Mouse (Mus musculus): ENCODE results near the gene Slc16a12. TPM values are rescaled to one million over a fixed set of nuclear protein-coding genes. Genes with fewer than 3 reads are reported as not detected.

The Slc16a12 gene
- polyA plus RNA-seq, 1 experiment: 3.8 TPM

DNA sequence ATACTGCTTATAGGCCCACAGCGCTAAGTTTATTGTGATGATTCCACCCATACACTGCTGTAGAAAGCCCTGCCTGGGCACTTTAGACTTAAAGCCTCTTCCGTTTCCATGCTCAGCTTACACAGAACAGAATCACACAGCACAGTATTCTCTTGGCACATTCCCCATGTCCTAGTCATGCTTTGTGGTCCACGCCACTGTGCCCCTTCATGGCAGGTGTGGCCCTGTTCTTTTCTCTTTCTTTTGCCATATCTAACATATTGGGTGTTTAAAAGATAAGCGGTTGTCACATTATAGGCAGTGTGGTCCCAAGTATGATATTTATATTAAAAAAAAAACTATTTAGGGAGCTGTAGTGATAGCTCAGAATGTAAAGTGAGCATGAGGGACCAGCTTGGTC, 16.5 kb downstream of the Slc16a12 start:
- Histone ChIP-seq H3K4me1 (ENCODE audit: control insufficient read depth, insufficient read depth, low read length) (0 out of 2 replicates have a peak, but pooled peaks cover 3% of the 10 kb centered on the region), H3K4me3 (ENCODE audit: insufficient read depth, low read length) (no peak overlapping the region), H3K27ac (ENCODE audit: insufficient read depth, low read length) (peak overlapping the region; percentile 87)
- TF ChIP-seq CTCF (IDR thresholded peaks at IDR 0.05; ENCODE audit: borderline replicate concordance, insufficient read depth, low read length) (no peak), POLR2A (IDR thresholded peaks at IDR 0.05; ENCODE audit: low read depth, low read length) (no peak)

DNA sequence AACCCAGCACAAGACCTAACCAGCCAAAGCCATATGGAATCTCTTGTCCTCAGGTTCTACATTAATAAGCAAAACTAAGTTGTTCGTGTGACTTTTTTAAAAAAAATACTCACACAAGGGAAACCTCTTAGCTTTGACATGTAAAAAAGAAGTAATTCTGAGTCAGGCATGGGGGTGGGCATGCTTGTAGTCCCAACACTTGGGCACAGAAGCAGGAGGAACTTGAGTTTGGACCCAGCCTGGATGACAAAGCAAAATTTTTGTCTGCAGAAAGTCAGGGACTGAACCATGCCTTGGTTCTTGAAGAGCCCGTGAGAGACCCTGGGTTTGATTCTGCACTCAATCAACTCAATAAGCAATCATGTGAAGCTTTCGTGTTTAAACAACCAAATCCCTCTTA, 17.6 kb downstream of the Slc16a12 start:
- Histone ChIP-seq H3K27ac (ENCODE audit: insufficient read depth, low read length) (0 out of 2 replicates have a peak overlapping the region, but pooled peaks have one; percentile 14), H3K4me1 (ENCODE audit: control insufficient read depth, insufficient read depth, low read length) (0 out of 2 replicates have a peak, but pooled peaks cover 3% of the 10 kb centered on the region), H3K4me3 (ENCODE audit: insufficient read depth, low read length) (no peak overlapping the region)
- TF ChIP-seq POLR2A (IDR thresholded peaks at IDR 0.05; ENCODE audit: low read depth, low read length): no peak
- no peak for TF ChIP-seq CTCF (IDR thresholded peaks at IDR 0.05; ENCODE audit: borderline replicate concordance, insufficient read depth, low read length)

DNA sequence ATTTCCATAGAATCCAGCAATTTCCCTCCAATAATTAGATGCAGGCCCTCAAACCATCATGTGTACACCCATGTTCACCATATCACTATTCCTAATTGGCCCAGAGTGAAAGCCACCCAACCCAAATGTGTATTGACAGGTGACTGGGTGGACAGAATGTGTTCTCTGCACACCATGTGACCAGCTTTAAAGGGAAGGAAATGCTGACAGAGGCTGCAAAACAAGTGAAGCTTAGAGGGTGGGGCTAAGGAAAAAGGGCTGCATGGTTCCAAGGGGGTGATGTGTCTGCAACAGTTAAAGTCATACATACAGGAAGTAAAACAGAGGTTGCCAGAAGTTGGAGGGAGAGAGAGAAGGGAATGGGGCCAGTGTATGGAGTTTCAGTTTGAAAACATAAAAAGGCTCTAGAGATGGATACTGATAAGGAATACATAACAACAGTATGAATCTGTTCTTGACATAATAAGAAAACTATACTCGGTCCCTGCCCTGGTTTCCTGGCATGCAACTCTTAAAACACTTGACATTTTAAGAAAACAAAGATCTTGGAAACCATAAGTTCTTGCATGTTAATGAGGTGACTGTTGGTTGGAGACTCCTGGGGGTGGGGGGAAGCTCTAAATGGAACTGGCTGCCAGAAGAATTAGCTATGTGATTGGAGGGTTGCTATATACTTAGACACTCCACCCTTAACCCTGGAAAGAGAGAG, 20.7 kb downstream of the Slc16a12 start:
- H3K27ac ChIP-seq (ENCODE audit: insufficient read depth, low read length): peak overlapping the region; percentile 58
- no peak overlapping the region for H3K4me3 ChIP-seq (ENCODE audit: insufficient read depth, low read length)
- no peak for TF ChIP-seq CTCF (IDR thresholded peaks at IDR 0.05; ENCODE audit: borderline replicate concordance, insufficient read depth, low read length)
- no peak for TF ChIP-seq POLR2A (IDR thresholded peaks at IDR 0.05; ENCODE audit: low read depth, low read length)
- 0 out of 2 replicates have a peak, but pooled peaks cover 3% of the 10 kb centered on the region for H3K4me1 ChIP-seq (ENCODE audit: control insufficient read depth, insufficient read depth, low read length)

DNA sequence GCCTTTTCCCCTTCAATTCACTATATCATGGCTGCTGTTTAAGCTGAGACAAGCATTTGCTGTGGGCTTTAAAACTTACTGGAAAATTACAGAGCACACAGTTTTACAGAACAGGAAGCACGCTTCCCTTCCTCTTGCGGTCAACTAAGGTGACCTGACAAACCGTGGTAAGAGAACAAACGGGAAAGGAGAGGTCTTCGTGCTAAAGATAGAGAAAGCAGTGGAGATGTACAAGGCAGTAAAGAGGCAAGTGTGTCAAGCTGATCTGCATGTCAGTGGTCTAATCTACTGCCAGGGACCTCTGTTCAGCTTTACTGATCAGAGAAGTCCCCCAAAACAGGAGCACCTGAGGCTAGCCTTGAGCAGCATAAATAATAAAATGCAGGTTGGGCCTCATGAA, 21.7 kb downstream of the Slc16a12 start:
- no peak overlapping the region for H3K27ac ChIP-seq (ENCODE audit: insufficient read depth, low read length)
- 0 out of 2 replicates have a peak, but pooled peaks cover 3% of the 10 kb centered on the region for H3K4me1 ChIP-seq (ENCODE audit: control insufficient read depth, insufficient read depth, low read length)
- TF ChIP-seq CTCF (IDR thresholded peaks at IDR 0.05; ENCODE audit: borderline replicate concordance, insufficient read depth, low read length) (no peak), POLR2A (IDR thresholded peaks at IDR 0.05; ENCODE audit: low read depth, low read length) (no peak)
- H3K4me3 ChIP-seq (ENCODE audit: insufficient read depth, low read length): no peak overlapping the region

DNA sequence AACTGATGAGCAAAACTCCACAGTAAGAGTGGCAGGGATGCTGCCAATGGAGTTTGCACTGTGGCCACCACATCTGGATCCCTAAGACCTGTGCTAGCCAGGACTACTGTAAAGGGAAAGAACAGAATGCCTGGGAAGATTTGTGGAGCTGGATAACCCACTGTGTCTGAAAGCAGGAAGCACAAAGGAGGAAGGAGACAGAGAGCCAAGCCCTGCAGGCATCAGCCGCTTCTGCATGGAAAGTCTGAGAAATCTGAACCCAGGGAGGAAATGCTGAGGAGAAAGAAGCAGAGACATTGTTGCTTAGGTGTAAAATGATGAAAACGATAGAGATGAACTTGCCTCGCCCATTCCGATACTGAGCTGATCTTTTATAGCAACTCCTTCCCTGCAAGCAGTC, 22.5 kb downstream of the Slc16a12 start:
- Histone ChIP-seq H3K4me1 (ENCODE audit: control insufficient read depth, insufficient read depth, low read length) (0 out of 2 replicates have a peak, but pooled peaks cover 3% of the 10 kb centered on the region), H3K4me3 (ENCODE audit: insufficient read depth, low read length) (no peak overlapping the region)
- TF ChIP-seq CTCF (IDR thresholded peaks at IDR 0.05; ENCODE audit: borderline replicate concordance, insufficient read depth, low read length): no peak
- no peak for TF ChIP-seq POLR2A (IDR thresholded peaks at IDR 0.05; ENCODE audit: low read depth, low read length)

DNA sequence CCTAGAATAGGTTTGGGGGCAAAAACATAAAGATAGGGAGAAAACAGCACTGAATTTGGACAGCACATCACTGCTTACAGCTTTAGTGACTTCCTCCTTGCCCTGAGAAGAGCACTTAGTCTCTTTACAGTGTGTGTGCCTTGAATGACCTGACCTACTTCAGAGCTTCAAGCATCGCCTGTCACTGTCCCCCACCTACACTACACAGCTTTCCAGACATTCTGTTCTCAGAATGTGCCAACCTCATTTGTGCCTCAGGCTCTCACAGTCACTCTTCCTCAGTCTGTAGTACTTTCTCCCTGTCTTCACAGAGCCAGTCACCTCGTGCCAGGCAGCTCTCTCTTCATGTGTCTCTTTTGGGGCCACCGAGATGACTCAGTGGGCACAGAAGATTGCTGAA, 24.5 kb downstream of the Slc16a12 start:
- no peak for TF ChIP-seq POLR2A (IDR thresholded peaks at IDR 0.05; ENCODE audit: low read depth, low read length)
- TF ChIP-seq CTCF (IDR thresholded peaks at IDR 0.05; ENCODE audit: borderline replicate concordance, insufficient read depth, low read length): no peak
- Histone ChIP-seq H3K4me1 (ENCODE audit: control insufficient read depth, insufficient read depth, low read length) (0 out of 2 replicates have a peak, but pooled peaks cover 3% of the 10 kb centered on the region), H3K27ac (ENCODE audit: insufficient read depth, low read length) (no peak overlapping the region), H3K4me3 (ENCODE audit: insufficient read depth, low read length) (no peak overlapping the region)

More for the DNA sequence above, 22.5 kb downstream of the Slc16a12 start:
- H3K27ac ChIP-seq (ENCODE audit: insufficient read depth, low read length): no peak overlapping the region

DNA sequence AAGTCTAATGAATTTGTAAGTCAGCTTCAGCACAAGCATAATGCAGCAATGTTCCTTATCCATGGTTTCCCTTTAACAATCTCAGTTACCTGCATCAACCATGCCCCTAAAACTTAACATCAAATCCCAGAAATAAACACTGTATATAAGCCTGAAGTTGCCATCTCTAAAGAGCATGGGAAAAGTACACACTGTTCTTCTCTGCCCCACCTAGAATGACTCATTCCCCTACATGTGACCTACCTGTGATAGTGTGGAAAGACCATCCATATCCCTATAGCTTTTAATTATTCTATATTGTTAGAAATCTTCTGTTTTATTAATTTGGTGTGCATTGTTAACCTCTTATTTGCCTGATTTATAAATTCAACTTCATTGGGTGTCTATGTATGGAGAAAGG, 27.0 kb downstream of the Slc16a12 start:
- no peaks in the 10 kb centered on the region for H3K4me1 ChIP-seq (ENCODE audit: control insufficient read depth, insufficient read depth, low read length)
- no peak overlapping the region for H3K27ac ChIP-seq (ENCODE audit: insufficient read depth, low read length)
- TF ChIP-seq POLR2A (IDR thresholded peaks at IDR 0.05; ENCODE audit: low read depth, low read length) (no peak), CTCF (IDR thresholded peaks at IDR 0.05; ENCODE audit: borderline replicate concordance, insufficient read depth, low read length) (no peak)
- no peak overlapping the region for H3K4me3 ChIP-seq (ENCODE audit: insufficient read depth, low read length)

DNA sequence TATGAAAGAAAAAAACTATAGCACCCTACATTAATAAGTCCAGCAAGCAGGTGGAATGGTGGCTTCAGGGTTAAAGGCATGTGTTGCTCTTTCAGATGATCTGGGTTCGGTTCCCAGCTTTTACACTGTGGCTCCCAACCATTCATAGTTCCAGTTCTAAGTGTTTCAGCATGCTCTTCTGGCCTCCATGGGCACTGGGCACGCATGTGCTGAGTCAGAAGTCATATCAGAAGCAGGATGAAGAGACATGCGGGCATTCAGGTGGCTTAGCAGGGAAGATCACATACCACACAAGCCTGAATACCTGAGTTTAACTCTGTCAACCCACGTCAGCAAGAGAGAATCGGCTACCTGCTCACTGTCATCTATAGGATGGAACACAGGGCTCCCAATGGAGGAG, 28.1 kb downstream of the Slc16a12 start:
- Histone ChIP-seq H3K4me3 (ENCODE audit: insufficient read depth, low read length) (no peak overlapping the region), H3K4me1 (ENCODE audit: control insufficient read depth, insufficient read depth, low read length) (no peaks in the 10 kb centered on the region), H3K27ac (ENCODE audit: insufficient read depth, low read length) (no peak overlapping the region)
- TF ChIP-seq POLR2A (IDR thresholded peaks at IDR 0.05; ENCODE audit: low read depth, low read length): no peak
- no peak for TF ChIP-seq CTCF (IDR thresholded peaks at IDR 0.05; ENCODE audit: borderline replicate concordance, insufficient read depth, low read length)

DNA sequence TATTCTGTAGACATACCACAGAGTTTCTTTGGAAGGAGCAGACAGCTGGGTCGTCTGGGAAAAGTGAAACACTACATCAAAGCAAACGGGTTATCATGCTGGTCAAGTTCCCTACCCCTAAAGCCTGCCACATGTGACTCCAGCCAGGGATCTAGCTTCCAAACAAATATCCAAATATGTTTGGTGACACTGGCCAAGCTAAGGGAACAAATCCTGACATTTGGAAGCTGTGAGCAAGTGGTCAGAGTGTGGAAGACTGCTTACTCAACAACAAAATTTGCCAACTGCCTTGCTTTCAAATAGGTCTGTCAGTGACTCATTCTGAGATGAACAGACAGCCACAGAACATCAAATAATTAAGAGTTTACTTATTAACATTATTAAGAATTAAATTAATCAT, 28.6 kb downstream of the Slc16a12 start:
- Histone ChIP-seq H3K4me3 (ENCODE audit: insufficient read depth, low read length) (no peak overlapping the region), H3K27ac (ENCODE audit: insufficient read depth, low read length) (no peak overlapping the region), H3K4me1 (ENCODE audit: control insufficient read depth, insufficient read depth, low read length) (no peaks in the 10 kb centered on the region)
- TF ChIP-seq POLR2A (IDR thresholded peaks at IDR 0.05; ENCODE audit: low read depth, low read length) (no peak), CTCF (IDR thresholded peaks at IDR 0.05; ENCODE audit: borderline replicate concordance, insufficient read depth, low read length) (no peak)

DNA sequence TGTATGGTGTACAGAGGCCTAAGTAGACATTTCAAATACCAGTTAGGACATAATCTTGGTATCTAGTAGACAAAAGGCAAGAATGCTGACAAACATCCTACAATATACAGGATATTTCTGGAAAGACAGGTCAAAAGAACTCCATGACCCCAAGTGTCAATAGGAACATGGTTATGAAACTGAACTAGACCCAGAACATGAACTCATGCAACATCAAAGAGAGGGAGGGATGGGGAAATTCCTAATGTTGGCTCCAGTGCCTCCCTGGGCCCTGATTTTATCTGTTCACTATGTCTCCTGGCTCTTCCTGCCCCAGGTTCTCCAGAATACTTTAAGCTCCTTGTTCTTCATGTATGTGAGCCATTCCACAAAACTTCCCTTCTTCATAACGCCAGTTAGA, 31.2 kb downstream of the Slc16a12 start:
- no peak overlapping the region for H3K4me3 ChIP-seq (ENCODE audit: insufficient read depth, low read length)
- TF ChIP-seq CTCF (IDR thresholded peaks at IDR 0.05; ENCODE audit: borderline replicate concordance, insufficient read depth, low read length): no peak
- TF ChIP-seq POLR2A (IDR thresholded peaks at IDR 0.05; ENCODE audit: low read depth, low read length): no peak
- no peaks in the 10 kb centered on the region for H3K4me1 ChIP-seq (ENCODE audit: control insufficient read depth, insufficient read depth, low read length)
- H3K27ac ChIP-seq (ENCODE audit: insufficient read depth, low read length): no peak overlapping the region

Measured in embryonic fibroblast, embryonic 13.5 days (primary cell).